Comparison of ENCODE assay signal across 18 mouse cellular contexts in genomic region chr19:46514387-46514786, GRCm38 (mm10). TPM values are rescaled to one million over a fixed set of nuclear protein-coding genes. Genes with fewer than 3 reads are reported as not detected.
A peak's percentile ranks its signal among the peaks of the same experiment; 100 is the strongest.
DNase-seq lines count a peak whose midpoint lies in the region; ATAC-seq lines count a peak whose summit lies in the region.
"Had no signal": no experiment of that assay in that cellular context is flagged by ENCODE, and none has a peak within 500 bp of the region (broad histone marks: within the 10 kb centered on the region; RNA-seq: fewer than 3 reads in every experiment).

No protein-coding gene starts in this region.

- peak; percentile 20 for DNase-seq in cerebellum, adult 11-12 months
- no peak for DNase-seq in cerebellum, adult 11 months
- DNase-seq in hindbrain, embryonic 10.5 days (ENCODE audit: low spot score), result peak; percentile 3
- peak; percentile 8 for DNase-seq in neural tube, embryonic 11.5 days (ENCODE audit: low spot score)
- no peak for DNase-seq in neural tube, embryonic 10.5 days (ENCODE audit: extremely low spot score, low spot score)
- DNase-seq in induced T-regulatory cell, adult 2 months (ENCODE audit: low read depth), result peak; percentile 7
- DNase-seq: cerebellum, adult 2 months; cerebellum, postnatal 10 days; heart, adult 2 months; heart, postnatal 36 days had no signal

- H3K9me3 ChIP-seq in hindbrain, embryonic 10.5 days, result no peaks in the 10 kb centered on the region
- H3K9me3 ChIP-seq in hindbrain, embryonic 12.5 days (replicated peaks), result no peaks in the 10 kb centered on the region
- H3K9me3 ChIP-seq in neural tube, embryonic 11.5 days (ENCODE audit: control insufficient read depth, low read length), result no peaks in the 10 kb centered on the region
- H3K9me3 ChIP-seq in forebrain, embryonic 12.5 days, result no peaks in the 10 kb centered on the region
- H3K9me3 ChIP-seq: embryonic facial prominence, embryonic 10.5 days; G1E; heart, embryonic 12.5 days had no signal

- 83% methylated on average over 12 of the region's 12 CpGs for WGBS in hindbrain, embryonic 10.5 days
- 85% methylated on average over 12 of the region's 12 CpGs for WGBS in hindbrain, embryonic 12.5 days
- 85% methylated on average over 12 of the region's 12 CpGs for WGBS in neural tube, embryonic 11.5 days
- WGBS in forebrain, embryonic 12.5 days, result 90% methylated on average over 11 of the region's 12 CpGs

- no peak overlapping the region for H3K27ac ChIP-seq in hindbrain, embryonic 10.5 days
- no peak overlapping the region for H3K27ac ChIP-seq in hindbrain, embryonic 12.5 days
- H3K27ac ChIP-seq in neural tube, embryonic 11.5 days (ENCODE audit: low read depth, low read length), result no peak overlapping the region
- no peak overlapping the region for H3K27ac ChIP-seq in forebrain, embryonic 12.5 days
- H3K27ac ChIP-seq: embryonic facial prominence, embryonic 10.5 days; heart, adult 2 months; hindbrain, embryonic 14.5 days had no signal

- H3K27me3 ChIP-seq in hindbrain, embryonic 10.5 days (ENCODE audit: insufficient read depth, poor library complexity, severe bottlenecking), result no peaks in the 10 kb centered on the region
- no peaks in the 10 kb centered on the region for H3K27me3 ChIP-seq in hindbrain, embryonic 12.5 days
- H3K27me3 ChIP-seq in neural tube, embryonic 11.5 days (ENCODE audit: control insufficient read depth, insufficient read depth, low read length), result no peaks in the 10 kb centered on the region
- H3K27me3 ChIP-seq in forebrain, embryonic 12.5 days, result no peaks in the 10 kb centered on the region
- H3K27me3 ChIP-seq: heart, embryonic 12.5 days had no signal

- H3K9ac ChIP-seq in hindbrain, embryonic 12.5 days, result no peak overlapping the region
- H3K9ac ChIP-seq in neural tube, embryonic 11.5 days (ENCODE audit: low read length), result no peak overlapping the region
- no peak overlapping the region for H3K9ac ChIP-seq in forebrain, embryonic 12.5 days
- H3K9ac ChIP-seq: heart, embryonic 12.5 days; hindbrain, embryonic 14.5 days had no signal

- no peak for ATAC-seq in hindbrain, embryonic 12.5 days (ENCODE audit: low FRiP score)
- ATAC-seq in neural tube, embryonic 11.5 days (ENCODE audit: insufficient read depth, low FRiP score, low TSS enrichment), result no peak
- ATAC-seq in forebrain, embryonic 12.5 days (ENCODE audit: low FRiP score), result no peak
- ATAC-seq: forebrain, embryonic 14.5 days; intestine, embryonic 16.5 days had no signal

- no peak overlapping the region for H3K4me3 ChIP-seq in hindbrain, embryonic 10.5 days
- no peak overlapping the region for H3K4me3 ChIP-seq in hindbrain, embryonic 12.5 days
- no peak overlapping the region for H3K4me3 ChIP-seq in neural tube, embryonic 11.5 days (ENCODE audit: low read depth, low read length)
- H3K4me3 ChIP-seq in forebrain, embryonic 12.5 days (replicated peaks), result no peak overlapping the region
- H3K4me3 ChIP-seq: embryonic facial prominence, embryonic 10.5 days; heart, adult 2 months; heart, embryonic 12.5 days had no signal

- peaks cover 47% of the 10 kb centered on the region for H3K4me1 ChIP-seq in hindbrain, embryonic 10.5 days (replicated peaks)
- H3K4me1 ChIP-seq in hindbrain, embryonic 12.5 days, result peaks cover 45% of the 10 kb centered on the region
- H3K4me1 ChIP-seq in neural tube, embryonic 11.5 days (ENCODE audit: control insufficient read depth, insufficient read depth, low read length), result peaks cover 13% of the 10 kb centered on the region
- H3K4me1 ChIP-seq in forebrain, embryonic 12.5 days, result peaks cover 41% of the 10 kb centered on the region

- H3K36me3 ChIP-seq in hindbrain, embryonic 10.5 days, result peaks cover 79% of the 10 kb centered on the region
- H3K36me3 ChIP-seq in hindbrain, embryonic 12.5 days, result peaks cover 57% of the 10 kb centered on the region
- H3K36me3 ChIP-seq in neural tube, embryonic 11.5 days (ENCODE audit: control insufficient read depth, insufficient read depth, low read length), result peaks cover 28% of the 10 kb centered on the region
- peaks cover 68% of the 10 kb centered on the region for H3K36me3 ChIP-seq in forebrain, embryonic 12.5 days (replicated peaks)

- H3K4me2 ChIP-seq in hindbrain, embryonic 12.5 days (replicated peaks), result no peak overlapping the region
- no peak overlapping the region for H3K4me2 ChIP-seq in neural tube, embryonic 11.5 days (ENCODE audit: low read depth)
- H3K4me2 ChIP-seq in forebrain, embryonic 12.5 days, result no peak overlapping the region
- H3K4me2 ChIP-seq: heart, embryonic 12.5 days; hindbrain, embryonic 14.5 days had no signal

RNA-seq across cellular contexts. Expression of gene Trim8, which starts 12.9 kb away (rescaled TPM):
- polyA plus RNA-seq in hindbrain, embryonic 10.5 days (2016; fragmentation: Nextera tagmentation; extraction: Ambion mirVana), result 26.5 and 30.0 TPM in 2 replicates
- polyA plus RNA-seq in hindbrain, embryonic 12.5 days (2016; fragmentation: Nextera tagmentation; extraction: Ambion mirVana), result 41.8 and 44.7 TPM in 2 replicates
- polyA plus RNA-seq in neural tube, embryonic 11.5 days (2014; fragmentation: Nextera tagmentation; extraction: Ambion mirVana), result 26.6 and 28.7 TPM in 2 replicates
- 33.9 and 35.1 TPM in 2 replicates for polyA plus RNA-seq in forebrain, embryonic 12.5 days (2016; fragmentation: Nextera tagmentation; extraction: Ambion mirVana)

RNA-seq across cellular contexts. Expression of gene Arl3, which starts 58.6 kb away (rescaled TPM):
- 203 and 209 TPM in 2 replicates for polyA plus RNA-seq in hindbrain, embryonic 10.5 days (2016; fragmentation: Nextera tagmentation; extraction: Ambion mirVana)
- polyA plus RNA-seq in hindbrain, embryonic 12.5 days (2016; fragmentation: Nextera tagmentation; extraction: Ambion mirVana), result 190 and 196 TPM in 2 replicates
- 123 and 131 TPM in 2 replicates for polyA plus RNA-seq in neural tube, embryonic 11.5 days (2014; fragmentation: Nextera tagmentation; extraction: Ambion mirVana)
- 216 and 224 TPM in 2 replicates for polyA plus RNA-seq in forebrain, embryonic 12.5 days (2016; fragmentation: Nextera tagmentation; extraction: Ambion mirVana)

RNA-seq across cellular contexts. Expression of gene Sfxn2, which starts 58.8 kb away (rescaled TPM):
- 12.9 and 17.9 TPM in 2 replicates for polyA plus RNA-seq in hindbrain, embryonic 10.5 days (2016; fragmentation: Nextera tagmentation; extraction: Ambion mirVana)
- polyA plus RNA-seq in hindbrain, embryonic 12.5 days (2016; fragmentation: Nextera tagmentation; extraction: Ambion mirVana), result 14.6 and 15.0 TPM in 2 replicates
- 12.7 and 14.1 TPM in 2 replicates for polyA plus RNA-seq in neural tube, embryonic 11.5 days (2014; fragmentation: Nextera tagmentation; extraction: Ambion mirVana)
- polyA plus RNA-seq in forebrain, embryonic 12.5 days (2016; fragmentation: Nextera tagmentation; extraction: Ambion mirVana), result 12.2 and 14.6 TPM in 2 replicates

Comparison
In these comparisons a context has a peak if more than half of its experiments do, and no peak if none do; other contexts are left out.
1. DNase-seq: peak in cerebellum, adult 11-12 months (single experiment), hindbrain, embryonic 10.5 days (single experiment), neural tube, embryonic 11.5 days (single experiment) and induced T-regulatory cell, adult 2 months (single experiment); none in cerebellum, adult 11 months (single experiment) and neural tube, embryonic 10.5 days (single experiment).